Mouse (Mus musculus) E14TG2a.4 (cell line): ENCODE data around the gene Gm2696.
"Not testable (repeated sequence)": the region's sequence is repeated elsewhere in the genome, so short reads cannot be mapped to it uniquely, and the experiment has no call there.

Source experiments
- H3K27me3 ChIP-seq: 2 replicates; pipeline ENCODE4 v1.6.1; 2014; ENCODE audit warnings: low read length, control low read depth; ENCODE audit not compliant: insufficient read depth
- H3K36me3 ChIP-seq: 2 replicates; pipeline ENCODE4 v1.6.1; 2014; ENCODE audit warnings: low read length, control low read depth; ENCODE audit not compliant: insufficient read depth
- H3K4me1 ChIP-seq: replicated peaks from 2 replicates; pipeline ENCODE4 v1.6.1; 2014; ENCODE audit warnings: low read depth, low read length, control low read depth
- H3K4me3 ChIP-seq: replicated peaks from 2 replicates; pipeline ENCODE4 v1.5.1; 2014; ENCODE audit warnings: mild to moderate bottlenecking, low read length
- H3K9me3 ChIP-seq: 2 replicates; pipeline ENCODE4 v1.6.1; 2014; ENCODE audit warnings: low read length, control low read depth
- CTCF ChIP-seq: conservative IDR thresholded peaks from 2 replicates; pipeline ENCODE4 v1.5.1; 2014; ENCODE audit warnings: low read length
- NANOG ChIP-seq: IDR thresholded peaks from 2 replicates; pipeline ENCODE4 v1.6.1; 2014; ENCODE audit warnings: borderline replicate concordance, low read length, mixed read lengths
- POU5F1 ChIP-seq: IDR thresholded peaks from 2 replicates; pipeline ENCODE4 v1.6.1; 2014; ENCODE audit warnings: low read length, borderline replicate concordance

Gene Gm2696

GRCm38 (mm10) chr10:77797677-77798076 lies 16.8 kb upstream of the Gm2696 start:
- Histone ChIP-seq H3K4me3 (no peak overlapping the region), H3K36me3 (no peaks in the 10 kb centered on the region), H3K9me3 (no peaks in the 10 kb centered on the region), H3K27me3 (no peaks in the 10 kb centered on the region), H3K4me1 (peaks cover 30% of the 10 kb centered on the region)
- TF ChIP-seq POU5F1: no peak
- TF ChIP-seq NANOG: no peak
- no peak for TF ChIP-seq CTCF

DNA sequence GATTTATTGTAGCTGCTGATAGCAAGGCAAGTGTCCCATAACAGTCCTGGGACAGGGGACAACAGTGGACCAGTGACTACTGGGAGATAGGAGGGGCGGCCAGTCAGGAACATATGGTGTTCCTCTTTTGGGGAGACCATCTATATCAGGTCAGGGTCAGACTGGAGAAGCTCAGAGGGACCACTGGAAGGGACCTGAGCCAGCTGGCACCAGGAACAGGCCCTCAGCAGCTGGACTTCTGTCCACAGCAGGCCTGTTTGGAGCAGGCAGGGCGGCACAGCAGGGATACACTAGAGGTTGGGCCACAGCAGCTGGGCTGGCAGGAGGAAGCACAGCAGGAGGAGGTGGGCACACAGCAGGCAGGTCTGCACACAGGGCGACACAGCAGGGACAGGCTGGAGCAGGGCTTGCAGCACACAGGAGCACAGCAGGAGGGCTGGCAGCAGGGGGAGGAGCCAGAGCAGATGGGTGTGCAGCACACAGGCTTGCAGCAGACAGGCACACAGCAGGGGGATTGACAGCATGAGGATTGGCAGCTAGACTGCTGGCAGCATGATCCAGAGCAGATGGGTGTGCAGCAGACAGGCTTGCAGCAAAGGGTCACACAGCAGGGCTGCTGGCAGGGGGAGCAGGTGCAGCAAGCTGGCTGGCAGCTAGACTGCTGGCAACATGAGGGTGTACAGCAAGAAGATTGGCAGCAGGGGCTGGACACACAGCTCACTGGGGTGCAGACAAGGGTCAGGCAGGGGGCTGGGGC lies 16.1 kb upstream of the Gm2696 start:
- not testable (repeated sequence) for H3K36me3 ChIP-seq, H3K27me3 ChIP-seq, H3K4me3 ChIP-seq, H3K9me3 ChIP-seq
- H3K4me1 ChIP-seq: peaks cover 30% of the 10 kb centered on the region

GRCm38 (mm10) chr10:77798921-77799508 lies 15.5 kb upstream of the Gm2696 start, which contains the start of gene Gm19668:
Gene Gm19668, minus strand, starts transcription at chr10:77799133.
- Histone ChIP-seq H3K27me3 (no peaks in the 10 kb centered on the region), H3K4me1 (peaks cover 30% of the 10 kb centered on the region), H3K4me3 (no peak within 1 kb of the TSS), H3K36me3 (no peaks in the 10 kb centered on the region), H3K9me3 (peaks cover 2% of the 10 kb centered on the region; the same call in 1 of the 2 replicates)
- TF ChIP-seq NANOG (no peak), POU5F1 (no peak), CTCF (no peak)

GRCm38 (mm10) chr10:77804095-77804494 lies 10.4 kb upstream of the Gm2696 start:
- no peak overlapping the region for H3K4me3 ChIP-seq
- H3K9me3 ChIP-seq: peaks cover 19% of the 10 kb centered on the region
- H3K27me3 ChIP-seq: no peaks in the 10 kb centered on the region
- TF ChIP-seq NANOG (no peak), CTCF (no peak), POU5F1 (no peak)
- 0 out of 2 replicates have a peak, but pooled peaks cover 3% of the 10 kb centered on the region for H3K4me1 ChIP-seq
- no peaks in the 10 kb centered on the region for H3K36me3 ChIP-seq

DNA sequence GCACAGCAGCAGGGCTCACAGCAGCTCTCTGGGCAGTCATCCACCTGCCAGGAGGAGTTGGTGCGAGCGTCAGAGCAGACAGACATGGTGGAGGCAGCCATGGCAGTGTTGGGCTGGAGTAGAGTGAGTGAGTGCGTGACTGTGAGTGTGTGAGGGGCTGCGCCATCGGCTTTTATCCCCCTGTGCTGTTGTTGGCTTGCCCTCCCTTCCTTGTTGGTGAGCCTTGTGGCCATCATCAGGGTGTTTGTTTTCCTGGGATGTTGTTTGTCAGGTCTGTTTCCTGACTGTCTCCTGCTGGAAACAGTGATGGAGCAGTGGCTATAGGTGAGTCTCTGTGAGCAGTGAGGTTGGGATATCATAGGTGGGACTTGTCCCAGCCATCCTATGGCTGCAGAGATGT lies 2.7 kb upstream of the Gm2696 start, which contains the start of gene Gm9507:
Gm9507 (minus strand) TSS at position 101 of the 400 bp plus-strand sequence.
- no peak for TF ChIP-seq CTCF
- no peak for TF ChIP-seq NANOG
- no peak for TF ChIP-seq POU5F1
- Histone ChIP-seq H3K27me3 (no peaks in the 10 kb centered on the region), H3K9me3 (peaks cover 31% of the 10 kb centered on the region), H3K4me3 (no peak within 1 kb of the TSS), H3K4me1 (no peaks in the 10 kb centered on the region), H3K36me3 (no peaks in the 10 kb centered on the region)

DNA sequence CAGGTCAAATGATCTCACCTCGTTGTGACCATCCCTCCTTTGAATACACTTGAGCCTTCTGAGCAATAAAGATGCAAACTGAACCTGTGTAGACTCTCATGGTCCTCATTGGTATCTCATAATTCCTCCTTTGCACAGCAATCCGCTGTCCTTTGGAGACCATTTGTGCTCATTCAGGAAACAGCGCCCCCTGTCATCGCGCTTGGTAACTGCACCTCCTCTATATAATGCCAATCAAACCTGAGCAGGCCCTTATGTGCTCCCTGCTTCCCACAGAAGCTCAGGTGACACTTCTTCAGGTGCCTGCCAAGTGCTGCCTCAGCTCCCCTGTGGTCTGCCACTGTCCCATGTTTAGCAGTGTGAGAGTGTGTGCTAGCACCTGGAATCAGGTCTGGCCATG lies 1.0 kb downstream of the Gm2696 start:
- TF ChIP-seq CTCF: peak; percentile 90
- TF ChIP-seq POU5F1: no peak
- no peak for TF ChIP-seq NANOG
- no peaks in the 10 kb centered on the region for H3K36me3 ChIP-seq
- H3K27me3 ChIP-seq: no peaks in the 10 kb centered on the region
- H3K4me1 ChIP-seq: no peaks in the 10 kb centered on the region
- no peak overlapping the region for H3K4me3 ChIP-seq
- H3K9me3 ChIP-seq: peaks cover 5% of the 10 kb centered on the region

GRCm38 (mm10) chr10:77818523-77818922 lies 4.0 kb downstream of the Gm2696 start:
- TF ChIP-seq POU5F1: no peak
- TF ChIP-seq NANOG: no peak
- TF ChIP-seq CTCF: no peak

DNA sequence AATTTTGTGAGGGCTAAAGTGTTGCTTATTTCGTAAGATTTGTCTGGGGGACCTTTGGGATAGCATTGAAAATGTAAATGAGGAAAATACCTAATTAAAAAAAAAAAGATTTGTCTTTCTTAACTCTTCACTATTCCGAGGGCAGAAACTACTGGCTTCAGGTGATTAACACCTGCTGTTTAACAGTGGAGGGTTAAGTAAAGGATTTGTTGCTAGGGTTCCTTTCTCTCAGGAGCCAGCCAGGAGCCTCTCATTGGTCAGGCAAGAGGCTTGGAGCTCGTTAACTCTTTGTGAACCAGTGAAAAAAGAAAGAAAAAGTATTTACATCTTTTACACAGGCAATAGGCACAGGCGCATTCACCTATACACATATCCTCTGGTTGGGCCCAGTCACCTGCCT lies 4.7 kb downstream of the Gm2696 start:
- Histone ChIP-seq H3K9me3 (no peaks in the 10 kb centered on the region), H3K4me3 (no peak overlapping the region), H3K36me3 (no peaks in the 10 kb centered on the region), H3K4me1 (no peaks in the 10 kb centered on the region), H3K27me3 (no peaks in the 10 kb centered on the region)
- TF ChIP-seq NANOG: no peak
- no peak for TF ChIP-seq POU5F1
- no peak for TF ChIP-seq CTCF

More at GRCm38 (mm10) chr10:77818523-77818922, 4.0 kb downstream of the Gm2696 start:
- Histone ChIP-seq H3K4me3 (no peak overlapping the region), H3K9me3 (no peaks in the 10 kb centered on the region), H3K36me3 (no peaks in the 10 kb centered on the region), H3K27me3 (no peaks in the 10 kb centered on the region), H3K4me1 (no peaks in the 10 kb centered on the region)

DNA sequence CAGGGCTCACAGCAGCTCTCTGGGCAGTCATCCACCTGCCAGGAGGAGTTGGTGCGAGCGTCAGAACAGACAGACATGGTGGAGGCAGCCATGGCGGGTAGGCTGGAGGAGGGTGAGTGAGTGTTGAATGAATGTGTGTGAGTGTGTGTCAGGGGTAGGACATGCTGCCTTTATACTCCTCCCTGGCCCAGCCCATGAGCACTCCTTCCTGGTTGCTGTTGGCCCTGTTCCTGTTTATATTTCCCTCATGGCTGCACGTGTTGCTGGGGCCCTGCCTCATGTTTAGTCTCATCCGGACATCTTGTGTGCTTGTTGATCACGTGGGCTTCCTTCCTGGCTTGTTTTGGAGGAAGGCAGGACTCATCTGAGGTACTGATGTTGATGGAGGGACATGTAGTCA lies 12.5 kb downstream of the Gm2696 start, which contains the start of gene Krtap10-4:
Krtap10-4 (minus strand) TSS at position 145 of the 400 bp plus-strand sequence.
- H3K4me1 ChIP-seq: no peaks in the 10 kb centered on the region
- TF ChIP-seq NANOG (no peak), POU5F1 (no peak), CTCF (no peak)

More for the DNA sequence above, 12.5 kb downstream of the Gm2696 start, which contains the start of gene Krtap10-4:
- H3K36me3 ChIP-seq: no peaks in the 10 kb centered on the region
- no peaks in the 10 kb centered on the region for H3K9me3 ChIP-seq
- no peaks in the 10 kb centered on the region for H3K27me3 ChIP-seq
- no peak within 1 kb of the TSS for H3K4me3 ChIP-seq
